Mouse (Mus musculus) kidney, adult 2 months (tissue): ENCODE data around the gene Ssbp3. TPM values are rescaled to one million over a fixed set of nuclear protein-coding genes. Genes with fewer than 3 reads are reported as not detected.
A peak's percentile ranks its signal among the peaks of the same experiment; 100 is the strongest.

Experiments
- DNase-seq: peaks from one replicate; pipeline ENCODE4 v3.0.0; 2021
- H3K27ac ChIP-seq: fragments of 200-500 bp; 2 replicates; pipeline ENCODE4 v1.5.1; 2012; ENCODE audit warnings: low read depth, low read length, control low read depth, inconsistent platforms; ENCODE audit not compliant: insufficient read depth
- H3K27me3 ChIP-seq: fragments of 200-500 bp; replicated peaks from 2 replicates; pipeline ENCODE4 v1.6.1; 2012; ENCODE audit warnings: mild to moderate bottlenecking, moderate library complexity, low read length, inconsistent platforms; ENCODE audit not compliant: control insufficient read depth, insufficient read depth
- H3K36me3 ChIP-seq: fragments of 200-500 bp; 2 replicates; pipeline ENCODE4 v1.6.1; 2012; ENCODE audit warnings: mild to moderate bottlenecking, moderate library complexity, low read length, inconsistent platforms; ENCODE audit not compliant: control insufficient read depth, insufficient read depth
- H3K4me1 ChIP-seq: fragments of 200-500 bp; 2 replicates; pipeline ENCODE4 v1.6.1; 2011; ENCODE audit warnings: low read length; ENCODE audit not compliant: control insufficient read depth, insufficient read depth
- H3K4me3 ChIP-seq: fragments of 200-500 bp; 2 replicates; pipeline ENCODE4 v1.5.1; 2011; ENCODE audit warnings: mild to moderate bottlenecking, low read depth, low read length, control low read depth; ENCODE audit not compliant: insufficient read depth
- CTCF ChIP-seq: fragments of 200-500 bp; conservative IDR thresholded peaks from 2 replicates; pipeline ENCODE4 v1.5.1; 2011; ENCODE audit warnings: low read depth, mild to moderate bottlenecking, control low read depth, low read length, moderate library complexity, mixed read lengths; ENCODE audit not compliant: insufficient read depth, insufficient read length
- POLR2A ChIP-seq: fragments of 200-500 bp; IDR thresholded peaks from one replicate; pipeline ENCODE4 v1.6.1; 2011; ENCODE audit warnings: low read depth, low read length, control low read depth
- WGBS: fragments of 180-500 bp; shearing (Covaris S2); methylation state at CpG from one replicate; pipeline ENCODE4 v1.1.7; 2018; 5-methylcytosine and 5-hydroxymethylcytosine counted together
- polyA plus RNA-seq: library from polyadenylated mRNA; depleted of rRNA; stranded (reverse); fragments of >200 nt; gene quantifications from 2 replicates; pipeline ENCODE4 v1.2.3, GENCODE M21; 2012

Ssbp3 gene
- polyA plus RNA-seq, 1 experiment: 48.6 TPM

DNA sequence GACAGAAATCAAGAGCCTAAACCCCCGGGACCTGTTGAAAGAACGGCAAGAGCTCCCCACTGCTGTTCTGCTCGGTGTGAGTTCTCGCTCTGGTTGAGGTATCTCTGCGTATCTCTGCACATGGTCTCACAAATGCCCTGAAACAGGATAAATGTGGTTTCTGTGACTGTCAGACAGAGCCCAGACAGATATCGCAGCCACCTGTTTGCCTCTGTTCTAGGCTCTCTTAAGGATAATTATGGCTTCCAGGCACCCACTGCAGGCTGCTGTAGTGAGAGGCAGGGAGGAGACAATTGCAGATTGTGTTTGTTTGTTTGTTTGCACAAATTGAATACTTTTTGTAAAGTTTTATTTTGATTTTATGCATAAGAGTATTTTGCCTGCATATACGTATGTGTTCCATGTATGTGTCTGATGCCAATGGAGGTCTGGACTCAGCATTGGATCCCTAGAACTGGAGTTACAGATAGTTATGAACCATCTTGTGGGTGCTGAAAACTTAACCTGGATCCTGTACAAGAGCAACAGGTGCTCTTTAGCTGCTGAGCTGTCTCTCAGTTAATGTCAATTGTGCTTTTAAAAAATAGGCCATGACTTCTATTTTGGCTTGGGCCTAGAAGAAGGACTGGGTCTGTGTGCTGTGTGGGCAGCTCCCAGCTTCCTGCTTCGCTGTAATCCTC lies 101.0 kb downstream of the Ssbp3 start:
- Histone ChIP-seq H3K27me3 (no peaks in the 10 kb centered on the region), H3K36me3 (no peaks in the 10 kb centered on the region), H3K4me1 (peaks cover 38% of the 10 kb centered on the region), H3K4me3 (no peak overlapping the region), H3K27ac (no peak overlapping the region)
- WGBS: 86% methylated on average over 8 of the region's 8 CpGs
- TF ChIP-seq CTCF: no peak
- no peak for TF ChIP-seq POLR2A
- no peak for DNase-seq

DNA sequence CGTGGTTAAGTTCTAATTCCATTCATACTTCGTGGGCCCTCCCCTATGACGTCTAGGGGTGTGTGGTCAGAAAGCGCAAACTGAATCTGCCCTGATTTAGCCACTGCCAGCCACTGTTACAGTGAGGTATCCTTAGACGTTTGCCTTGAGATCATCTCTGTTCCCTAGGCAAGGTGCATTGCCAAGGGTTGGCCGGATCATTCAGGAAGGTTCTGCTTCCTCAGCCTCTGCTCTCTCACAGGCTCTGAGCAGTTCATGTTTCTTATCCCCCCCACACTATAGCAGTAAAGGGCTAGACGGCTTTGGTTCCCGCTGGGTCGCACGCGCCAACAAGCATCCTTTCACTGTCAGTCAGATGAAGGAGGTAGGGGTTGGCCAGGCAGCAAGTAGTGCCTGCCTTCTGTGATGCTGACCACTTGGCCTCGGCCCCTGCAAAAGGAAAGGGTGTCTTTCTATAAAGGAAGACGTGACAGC lies 101.5 kb downstream of the Ssbp3 start:
- Histone ChIP-seq H3K4me1 (peaks cover 39% of the 10 kb centered on the region), H3K27me3 (no peaks in the 10 kb centered on the region), H3K4me3 (no peak overlapping the region), H3K36me3 (no peaks in the 10 kb centered on the region), H3K27ac (no peak overlapping the region)
- WGBS: 53% methylated on average over 13 of the region's 13 CpGs
- TF ChIP-seq CTCF (no peak), POLR2A (no peak)
- DNase-seq: peak; percentile 48

DNA sequence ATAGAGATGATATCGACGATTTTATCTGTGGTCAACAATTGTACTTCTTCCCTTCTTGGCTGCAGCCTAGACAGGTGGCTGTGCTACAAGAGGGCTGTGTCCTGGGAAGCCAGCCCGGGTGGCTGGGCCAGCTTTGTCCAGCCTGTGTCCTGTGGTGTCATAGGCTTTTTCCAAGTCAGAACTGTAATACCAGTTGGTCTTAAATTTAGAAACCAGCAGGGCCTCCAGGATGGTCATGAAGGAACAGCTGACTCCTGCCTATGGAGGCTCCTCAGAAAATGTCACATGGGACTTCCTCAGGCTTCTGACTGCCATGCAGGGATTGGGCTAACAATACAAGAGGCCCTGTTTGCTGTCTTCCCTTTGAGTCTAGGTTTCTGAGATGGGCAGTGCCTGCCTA lies 102.1 kb downstream of the Ssbp3 start:
- H3K4me1 ChIP-seq: peaks cover 44% of the 10 kb centered on the region
- no peak overlapping the region for H3K4me3 ChIP-seq
- H3K36me3 ChIP-seq: no peaks in the 10 kb centered on the region
- DNase-seq: peak; percentile 42
- no peak for TF ChIP-seq CTCF
- no peak for TF ChIP-seq POLR2A
- 70% methylated on average over 3 of the region's 3 CpGs for WGBS
- no peaks in the 10 kb centered on the region for H3K27me3 ChIP-seq
- H3K27ac ChIP-seq: peak overlapping the region; percentile 49

DNA sequence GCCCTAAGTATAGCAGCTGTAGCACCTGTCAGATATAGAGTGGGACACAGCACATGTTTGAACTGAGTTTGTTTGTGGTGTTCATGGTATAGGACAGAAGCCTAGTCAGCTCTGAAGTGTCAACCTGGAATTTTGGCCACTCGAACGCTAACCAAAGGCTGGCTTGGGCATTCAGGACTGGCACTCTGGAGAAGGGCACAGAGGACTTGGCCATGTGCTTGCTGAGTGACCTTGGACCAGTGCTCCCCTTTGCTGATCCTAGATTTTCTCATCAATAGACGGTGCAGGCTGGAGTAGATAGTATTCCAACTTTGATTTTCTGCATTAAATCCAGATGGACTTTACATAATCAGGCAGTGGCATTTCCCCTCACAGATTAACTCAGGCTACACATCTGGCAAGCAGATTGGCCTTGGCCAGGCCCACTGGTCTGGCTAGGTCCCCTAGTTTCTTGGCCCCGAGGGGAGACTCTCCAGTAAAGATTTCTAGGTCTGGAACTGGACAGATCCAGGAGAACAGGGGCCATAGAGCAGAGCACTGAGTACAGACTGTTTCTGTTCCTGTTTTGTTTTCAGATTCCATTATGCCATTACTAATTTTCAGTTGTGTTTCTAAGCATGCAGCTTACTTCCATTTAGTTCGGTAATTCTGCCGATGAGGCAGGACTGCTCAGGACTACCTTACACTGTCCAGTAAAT lies 102.8 kb downstream of the Ssbp3 start:
- H3K27me3 ChIP-seq: no peaks in the 10 kb centered on the region
- H3K4me3 ChIP-seq: no peak overlapping the region
- H3K36me3 ChIP-seq: no peaks in the 10 kb centered on the region
- no peak for TF ChIP-seq POLR2A
- peak overlapping the region; percentile 49 for H3K27ac ChIP-seq
- H3K4me1 ChIP-seq: peaks cover 51% of the 10 kb centered on the region
- WGBS: 40% methylated on average over 6 of the region's 6 CpGs
- DNase-seq: peak; percentile 87

DNA sequence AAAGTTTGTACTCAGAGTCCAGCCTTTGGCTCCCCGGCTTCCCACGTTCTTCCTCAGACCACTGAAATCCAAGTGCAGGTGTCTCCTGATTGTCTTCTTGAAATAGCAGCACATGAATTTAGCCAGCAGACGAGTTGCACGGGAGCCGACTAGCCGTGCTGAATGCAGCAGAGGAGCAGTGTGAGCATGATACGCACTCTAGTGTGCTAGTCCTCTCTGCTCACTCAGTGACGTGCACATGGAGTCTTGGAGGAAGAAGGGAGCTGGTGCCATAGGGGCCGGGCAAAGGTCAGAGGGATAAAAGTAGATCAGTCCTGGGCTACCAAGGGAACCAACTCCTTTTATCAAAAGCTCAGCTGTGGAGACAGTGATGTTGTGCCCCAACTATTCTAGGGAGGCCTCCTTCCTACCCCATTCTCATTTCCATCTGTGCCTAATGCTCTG lies 103.3 kb downstream of the Ssbp3 start:
- Histone ChIP-seq H3K4me1 (peaks cover 55% of the 10 kb centered on the region), H3K27me3 (no peaks in the 10 kb centered on the region), H3K27ac (peak overlapping the region; percentile 25), H3K4me3 (no peak overlapping the region), H3K36me3 (no peaks in the 10 kb centered on the region)
- no peak for TF ChIP-seq POLR2A
- TF ChIP-seq CTCF: no peak
- WGBS: 67% methylated on average over 9 of the region's 9 CpGs
- peak; percentile 61 for DNase-seq

DNA sequence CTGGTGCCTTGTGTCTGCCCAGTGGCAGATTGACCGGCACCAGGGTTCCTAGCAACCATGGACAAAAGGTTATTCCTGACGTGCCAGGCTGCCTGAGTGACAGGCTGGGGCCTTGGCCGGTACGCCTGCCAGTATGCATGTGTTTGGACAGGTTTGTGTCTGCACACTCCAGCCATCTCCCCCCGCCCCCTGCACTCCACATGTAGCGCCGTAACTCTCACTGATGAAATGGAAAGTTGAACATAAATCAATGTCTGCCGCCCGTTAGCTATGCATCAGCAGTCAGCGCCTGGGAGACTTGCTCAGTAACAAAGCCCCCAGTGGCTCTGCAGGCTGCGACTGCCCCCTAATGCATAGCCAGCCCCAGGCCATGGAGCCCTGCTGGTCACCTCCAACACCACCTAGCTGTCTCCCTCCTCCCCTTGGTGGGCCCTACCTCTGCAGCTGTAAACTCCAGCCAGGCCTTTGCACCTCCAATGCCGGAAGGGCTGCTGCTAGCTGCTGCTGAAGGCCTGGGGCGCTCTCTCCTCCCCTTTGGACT lies 105.5 kb downstream of the Ssbp3 start:
- TF ChIP-seq CTCF (no peak; the same call in 1 of the 2 replicates), POLR2A (no peak)
- Histone ChIP-seq H3K4me1 (peaks cover 65% of the 10 kb centered on the region), H3K27me3 (no peaks in the 10 kb centered on the region), H3K27ac (peak overlapping the region; percentile 61), H3K36me3 (no peaks in the 10 kb centered on the region), H3K4me3 (no peak overlapping the region)
- peak; percentile 83 for DNase-seq
- WGBS: 31% methylated on average over 13 of the region's 13 CpGs

DNA sequence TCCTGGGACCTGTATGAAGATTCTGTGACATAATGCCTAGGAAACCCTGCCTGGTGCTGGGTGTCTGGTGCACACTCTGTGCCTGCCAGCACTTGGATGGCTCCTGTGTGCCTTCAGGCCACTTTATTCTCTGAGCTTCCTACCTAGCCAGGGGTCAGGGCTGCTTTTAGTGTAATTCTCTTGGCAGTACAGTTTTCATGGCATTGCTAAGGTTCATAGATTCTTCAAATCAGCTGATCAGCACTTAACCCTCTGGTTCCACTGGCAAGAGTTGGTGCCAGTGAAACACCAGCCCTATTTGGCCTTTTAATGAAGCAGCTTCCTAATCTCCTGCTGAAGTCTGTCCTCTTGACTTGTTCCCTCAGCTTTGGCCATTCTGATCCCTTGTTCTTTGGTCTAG lies 106.8 kb downstream of the Ssbp3 start:
- Histone ChIP-seq H3K27me3 (no peaks in the 10 kb centered on the region), H3K27ac (no peak overlapping the region), H3K4me1 (peaks cover 62% of the 10 kb centered on the region), H3K4me3 (no peak overlapping the region), H3K36me3 (no peaks in the 10 kb centered on the region)
- TF ChIP-seq CTCF (no peak), POLR2A (no peak)
- peak; percentile 53 for DNase-seq

DNA sequence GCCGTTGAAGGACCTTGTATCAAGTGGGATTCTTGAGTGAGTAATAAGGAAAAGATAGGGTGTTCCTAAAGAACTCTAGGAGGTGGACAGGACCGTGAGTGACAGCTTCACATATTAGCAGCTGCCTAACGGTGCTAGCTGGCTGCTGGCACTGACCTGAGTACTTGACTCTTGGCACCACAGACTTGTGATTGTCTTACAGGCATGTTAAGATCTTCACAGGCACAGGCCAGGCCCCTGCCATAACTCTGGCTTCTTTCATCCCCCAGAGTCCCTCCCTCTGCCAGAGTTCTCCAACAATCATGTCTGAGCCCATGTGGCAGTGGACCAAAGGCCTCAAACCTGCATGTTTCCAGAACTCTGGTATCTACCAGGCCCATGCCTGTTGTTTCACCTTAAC lies 108.0 kb downstream of the Ssbp3 start:
- no peaks in the 10 kb centered on the region for H3K27me3 ChIP-seq
- no peak overlapping the region for H3K27ac ChIP-seq
- H3K36me3 ChIP-seq: no peaks in the 10 kb centered on the region
- WGBS: 81% methylated on average over 3 of the region's 3 CpGs
- DNase-seq: no peak
- H3K4me3 ChIP-seq: no peak overlapping the region
- H3K4me1 ChIP-seq: peaks cover 52% of the 10 kb centered on the region
- no peak for TF ChIP-seq POLR2A
- TF ChIP-seq CTCF: no peak
